Mouse (Mus musculus): ENCODE measurements around the gene Tmem144. TPM values are rescaled to one million over a fixed set of nuclear protein-coding genes. Genes with fewer than 3 reads are reported as not detected.
A peak's percentile ranks its signal among the peaks of the same experiment; 100 is the strongest.

Gene Tmem144
- polyA plus RNA-seq, 1 experiment from 2014 or later: 2.9 TPM

DNA sequence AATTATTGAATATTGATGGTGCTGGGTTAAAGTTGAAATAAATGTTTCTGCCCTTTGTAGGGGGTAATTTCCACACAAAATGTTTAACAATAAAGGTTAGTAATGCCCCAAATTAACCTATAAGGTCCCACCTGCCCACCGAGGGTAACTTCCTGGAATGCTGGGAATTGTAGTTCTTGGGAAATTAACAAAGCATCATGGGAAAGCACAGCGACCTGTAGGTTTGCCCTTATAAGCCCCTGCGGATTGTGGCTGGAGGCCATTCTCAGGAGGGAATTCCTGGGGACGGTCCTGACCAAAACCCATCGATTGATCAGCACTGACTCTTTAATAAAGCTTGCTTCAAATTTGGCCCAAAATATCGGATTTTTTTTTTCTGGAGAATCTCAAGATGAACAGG, 1.9 kb downstream of the Tmem144 start:
- no peak for ATAC-seq (ENCODE audit: insufficient read depth, low FRiP score, low TSS enrichment)
- 37% methylated on average over 6 of the region's 6 CpGs for WGBS
- Histone ChIP-seq H3K9ac (ENCODE audit: low read length) (no peak overlapping the region), H3K4me1 (ENCODE audit: control insufficient read depth, insufficient read depth, low read length) (no peaks in the 10 kb centered on the region), H3K27me3 (ENCODE audit: control insufficient read depth, insufficient read depth, low read length) (no peaks in the 10 kb centered on the region), H3K27ac (ENCODE audit: low read depth, low read length) (no peak overlapping the region), H3K4me2 (ENCODE audit: low read depth) (no peak overlapping the region), H3K4me3 (ENCODE audit: low read depth, low read length) (no peak overlapping the region), H3K36me3 (ENCODE audit: control insufficient read depth, insufficient read depth, low read length) (no peaks in the 10 kb centered on the region), H3K9me3 (ENCODE audit: control insufficient read depth, low read length) (no peaks in the 10 kb centered on the region)
- DNase-seq (ENCODE audit: low spot score): no peak

DNA sequence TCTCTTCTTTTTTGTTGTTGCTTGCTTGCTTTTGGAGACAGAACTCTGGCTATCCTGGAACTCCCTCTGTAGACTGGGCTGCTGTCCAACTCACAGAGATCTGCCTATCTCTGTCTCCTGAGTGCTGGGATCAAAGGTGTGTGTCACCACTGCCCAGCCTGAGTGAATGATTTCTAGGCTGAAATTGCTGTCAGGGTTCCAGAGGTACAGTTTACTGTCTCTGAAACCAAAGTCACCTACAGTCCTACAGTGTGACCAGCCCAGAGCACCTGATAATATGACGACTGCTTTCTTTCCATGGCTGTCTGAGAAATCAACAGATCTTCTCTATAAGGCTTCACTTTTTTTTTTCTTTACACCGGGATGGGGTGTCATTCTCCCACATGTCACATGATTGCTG, 3.0 kb downstream of the Tmem144 start:
- no peaks in the 10 kb centered on the region for H3K4me1 ChIP-seq (ENCODE audit: control insufficient read depth, insufficient read depth, low read length)
- no peak overlapping the region for H3K4me3 ChIP-seq (ENCODE audit: low read depth, low read length)
- no peaks in the 10 kb centered on the region for H3K27me3 ChIP-seq (ENCODE audit: control insufficient read depth, insufficient read depth, low read length)
- DNase-seq (ENCODE audit: low spot score) (no peak), ATAC-seq (ENCODE audit: insufficient read depth, low FRiP score, low TSS enrichment) (no peak)
- no peak overlapping the region for H3K4me2 ChIP-seq (ENCODE audit: low read depth)
- H3K9me3 ChIP-seq (ENCODE audit: control insufficient read depth, low read length): no peaks in the 10 kb centered on the region
- H3K27ac ChIP-seq (ENCODE audit: low read depth, low read length): no peak overlapping the region
- no peak overlapping the region for H3K9ac ChIP-seq (ENCODE audit: low read length)
- H3K36me3 ChIP-seq (ENCODE audit: control insufficient read depth, insufficient read depth, low read length): no peaks in the 10 kb centered on the region
- 86% methylated on average over 2 of the region's 2 CpGs for WGBS

DNA sequence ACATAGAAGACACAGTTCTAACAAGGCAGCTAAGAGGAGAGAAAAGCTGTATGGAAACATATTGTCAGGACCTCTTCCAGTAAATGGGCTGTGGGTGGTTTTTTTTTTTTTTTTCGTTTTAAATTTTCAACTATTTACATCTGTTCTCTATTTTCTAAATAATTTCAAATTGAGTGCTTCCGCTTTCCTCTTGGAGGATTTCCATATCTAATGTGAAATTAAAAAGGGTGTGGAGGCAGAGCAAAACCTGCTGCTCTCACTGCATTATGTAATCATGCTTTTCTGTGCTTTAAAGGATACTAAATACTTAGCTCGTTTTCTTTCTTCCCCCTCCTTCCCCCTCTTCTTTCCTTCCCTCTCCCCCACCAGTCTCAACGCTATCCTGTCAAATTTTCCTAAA, 3.7 kb downstream of the Tmem144 start:
- 61% methylated on average over 4 of the region's 4 CpGs for WGBS
- Histone ChIP-seq H3K9ac (ENCODE audit: low read length) (no peak overlapping the region), H3K36me3 (ENCODE audit: control insufficient read depth, insufficient read depth, low read length) (no peaks in the 10 kb centered on the region), H3K4me1 (ENCODE audit: control insufficient read depth, insufficient read depth, low read length) (no peaks in the 10 kb centered on the region), H3K4me2 (ENCODE audit: low read depth) (no peak overlapping the region), H3K9me3 (ENCODE audit: control insufficient read depth, low read length) (no peaks in the 10 kb centered on the region), H3K27ac (ENCODE audit: low read depth, low read length) (no peak overlapping the region), H3K4me3 (ENCODE audit: low read depth, low read length) (no peak overlapping the region), H3K27me3 (ENCODE audit: control insufficient read depth, insufficient read depth, low read length) (no peaks in the 10 kb centered on the region)
- ATAC-seq (ENCODE audit: insufficient read depth, low FRiP score, low TSS enrichment) (no peak), DNase-seq (ENCODE audit: low spot score) (no peak)

DNA sequence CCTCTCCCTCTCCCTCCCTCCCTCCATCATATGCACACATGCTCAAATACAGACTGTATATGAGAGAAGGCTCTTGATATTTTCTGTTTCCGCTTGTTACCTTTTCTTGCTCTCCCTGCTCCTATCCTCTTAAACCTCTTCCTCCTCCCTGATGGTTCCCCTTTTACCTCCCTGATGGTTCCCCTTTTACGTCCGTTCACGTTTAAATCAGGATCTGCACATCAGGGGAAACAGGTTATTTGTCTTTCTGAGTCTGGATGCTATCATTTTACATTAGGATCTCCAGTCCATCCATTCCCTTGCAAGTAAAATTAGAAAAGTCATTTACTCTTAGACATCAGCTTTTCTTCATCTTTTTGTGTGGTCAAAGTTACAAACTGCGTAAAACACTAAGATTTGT, 5.9 kb downstream of the Tmem144 start:
- no peak for ATAC-seq (ENCODE audit: insufficient read depth, low FRiP score, low TSS enrichment)
- Histone ChIP-seq H3K9ac (ENCODE audit: low read length) (no peak overlapping the region), H3K27ac (ENCODE audit: low read depth, low read length) (no peak overlapping the region), H3K4me2 (ENCODE audit: low read depth) (no peak overlapping the region), H3K36me3 (ENCODE audit: control insufficient read depth, insufficient read depth, low read length) (no peaks in the 10 kb centered on the region), H3K9me3 (ENCODE audit: control insufficient read depth, low read length) (no peaks in the 10 kb centered on the region), H3K4me3 (ENCODE audit: low read depth, low read length) (no peak overlapping the region), H3K4me1 (ENCODE audit: control insufficient read depth, insufficient read depth, low read length) (no peaks in the 10 kb centered on the region), H3K27me3 (ENCODE audit: control insufficient read depth, insufficient read depth, low read length) (no peaks in the 10 kb centered on the region)
- DNase-seq (ENCODE audit: low spot score): no peak
- WGBS: 82% methylated on average over 5 of the region's 5 CpGs

DNA sequence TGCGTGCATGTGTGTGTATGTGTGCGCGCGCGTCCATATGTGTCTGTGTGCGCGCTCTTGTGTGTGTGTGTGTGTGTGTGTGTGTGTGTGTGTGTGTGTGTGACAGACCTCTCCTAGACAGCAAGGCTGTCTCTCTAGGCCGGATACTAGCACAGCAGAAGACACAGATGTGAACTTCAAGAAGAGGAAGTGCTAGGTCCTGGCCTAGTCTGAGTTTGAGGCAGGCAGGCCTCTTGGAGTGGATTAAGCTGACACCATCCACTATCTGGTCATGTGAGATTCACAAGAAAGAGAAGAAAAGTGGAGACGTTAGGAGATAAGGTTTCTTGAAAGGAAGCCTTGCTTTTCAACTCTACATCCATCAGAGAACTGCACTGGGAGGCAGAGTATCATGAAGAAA, 8.6 kb downstream of the Tmem144 start:
- Histone ChIP-seq H3K9ac (ENCODE audit: low read length) (no peak overlapping the region), H3K4me1 (ENCODE audit: control insufficient read depth, insufficient read depth, low read length) (no peaks in the 10 kb centered on the region), H3K27me3 (ENCODE audit: control insufficient read depth, insufficient read depth, low read length) (no peaks in the 10 kb centered on the region), H3K36me3 (ENCODE audit: control insufficient read depth, insufficient read depth, low read length) (no peaks in the 10 kb centered on the region), H3K27ac (ENCODE audit: low read depth, low read length) (no peak overlapping the region), H3K4me3 (ENCODE audit: low read depth, low read length) (no peak overlapping the region), H3K9me3 (ENCODE audit: control insufficient read depth, low read length) (no peaks in the 10 kb centered on the region), H3K4me2 (ENCODE audit: low read depth) (no peak overlapping the region)
- WGBS: 92% methylated on average over 9 of the region's 9 CpGs
- ATAC-seq (ENCODE audit: insufficient read depth, low FRiP score, low TSS enrichment): no peak
- DNase-seq (ENCODE audit: low spot score): no peak

DNA sequence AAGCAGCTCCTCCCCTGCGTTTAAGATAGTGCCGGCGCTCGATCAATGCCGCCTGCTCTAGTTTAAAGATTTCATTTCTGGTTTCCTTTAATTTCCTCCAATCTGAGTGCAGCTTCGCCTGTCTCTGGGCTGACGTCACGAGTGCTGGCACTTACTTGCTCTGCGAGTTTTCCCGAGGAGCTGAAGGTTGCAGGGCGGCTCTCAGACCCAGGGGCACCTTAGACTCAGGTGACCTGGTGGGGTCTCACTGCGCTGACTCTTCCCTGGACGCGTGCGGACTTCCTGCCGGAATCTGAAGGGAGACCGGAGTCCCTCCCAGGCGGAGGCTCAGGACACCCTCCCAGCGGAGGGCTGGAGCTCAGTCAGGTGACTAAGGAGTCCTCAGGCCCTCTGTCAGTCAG, 10.0 kb downstream of the Tmem144 start:
- H3K36me3 ChIP-seq (ENCODE audit: control insufficient read depth, insufficient read depth, low read length): no peaks in the 10 kb centered on the region
- H3K27ac ChIP-seq (ENCODE audit: low read depth, low read length): no peak overlapping the region

DNA sequence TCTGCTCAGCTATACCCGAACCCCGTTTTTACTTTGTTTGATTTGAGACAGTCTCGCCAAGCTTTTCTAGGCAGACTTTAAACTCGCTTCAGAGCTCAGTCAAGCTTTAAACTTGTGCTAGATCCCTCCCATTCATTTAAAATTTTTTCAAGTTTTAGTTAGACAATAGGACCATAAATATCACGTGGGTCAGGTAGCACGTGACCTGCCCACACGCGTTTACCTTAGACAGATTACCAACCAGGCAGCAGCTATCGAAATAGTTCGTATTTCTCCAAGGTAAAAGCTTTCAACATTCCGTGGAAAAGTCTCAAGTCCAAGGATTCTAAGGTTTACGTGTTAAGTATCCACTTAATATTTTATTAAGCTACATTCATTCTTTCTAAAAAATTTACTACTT, 10.4 kb downstream of the Tmem144 start:
- Histone ChIP-seq H3K27me3 (ENCODE audit: control insufficient read depth, insufficient read depth, low read length) (no peaks in the 10 kb centered on the region), H3K9ac (ENCODE audit: low read length) (peak overlapping the region; percentile 46), H3K4me3 (ENCODE audit: low read depth, low read length) (peak overlapping the region; percentile 36), H3K9me3 (ENCODE audit: control insufficient read depth, low read length) (no peaks in the 10 kb centered on the region), H3K27ac (ENCODE audit: low read depth, low read length) (no peak overlapping the region), H3K36me3 (ENCODE audit: control insufficient read depth, insufficient read depth, low read length) (no peaks in the 10 kb centered on the region), H3K4me1 (ENCODE audit: control insufficient read depth, insufficient read depth, low read length) (no peaks in the 10 kb centered on the region), H3K4me2 (ENCODE audit: low read depth) (peak overlapping the region; percentile 61)
- peak; percentile 68 for DNase-seq (ENCODE audit: low spot score)
- ATAC-seq (ENCODE audit: insufficient read depth, low FRiP score, low TSS enrichment): peak; percentile 69
- 10% methylated on average over 12 of the region's 12 CpGs for WGBS

More for the DNA sequence above, 10.0 kb downstream of the Tmem144 start:
- Histone ChIP-seq H3K4me3 (ENCODE audit: low read depth, low read length) (peak overlapping the region; percentile 36), H3K9me3 (ENCODE audit: control insufficient read depth, low read length) (no peaks in the 10 kb centered on the region), H3K4me2 (ENCODE audit: low read depth) (peak overlapping the region; percentile 61), H3K9ac (ENCODE audit: low read length) (peak overlapping the region; percentile 46), H3K4me1 (ENCODE audit: control insufficient read depth, insufficient read depth, low read length) (no peaks in the 10 kb centered on the region), H3K27me3 (ENCODE audit: control insufficient read depth, insufficient read depth, low read length) (no peaks in the 10 kb centered on the region)
- 1% methylated on average over 19 of the region's 19 CpGs for WGBS
- ATAC-seq (ENCODE audit: insufficient read depth, low FRiP score, low TSS enrichment): peak; percentile 83
- peak; percentile 77 for DNase-seq (ENCODE audit: low spot score)

DNA sequence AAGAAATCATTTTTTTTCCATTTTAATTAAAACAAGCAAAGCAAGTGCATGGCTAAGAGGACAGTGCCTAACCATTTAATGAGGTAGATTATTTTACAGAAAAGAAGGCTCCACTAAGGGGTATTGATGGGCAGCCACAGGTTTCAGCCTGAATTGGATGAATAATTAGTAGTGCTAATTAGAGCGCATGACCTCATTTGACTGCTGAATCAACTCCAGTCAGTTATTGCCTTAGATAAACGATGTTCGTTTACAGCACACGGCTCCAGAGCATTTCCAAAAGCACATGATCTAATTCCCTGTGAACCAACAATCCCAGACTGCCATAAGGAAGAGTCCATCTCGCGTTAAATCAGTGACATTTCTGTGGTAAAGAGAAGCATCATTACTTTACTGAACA, 11.1 kb downstream of the Tmem144 start:
- peak overlapping the region; percentile 61; the same call in 1 of the 2 replicates for H3K4me2 ChIP-seq (ENCODE audit: low read depth)
- no peaks in the 10 kb centered on the region for H3K9me3 ChIP-seq (ENCODE audit: control insufficient read depth, low read length)
- H3K27ac ChIP-seq (ENCODE audit: low read depth, low read length): no peak overlapping the region
- H3K27me3 ChIP-seq (ENCODE audit: control insufficient read depth, insufficient read depth, low read length): no peaks in the 10 kb centered on the region
- no peak for DNase-seq (ENCODE audit: low spot score)
- no peak for ATAC-seq (ENCODE audit: insufficient read depth, low FRiP score, low TSS enrichment)
- no peak overlapping the region for H3K9ac ChIP-seq (ENCODE audit: low read length)
- H3K4me3 ChIP-seq (ENCODE audit: low read depth, low read length): no peak overlapping the region
- no peaks in the 10 kb centered on the region for H3K4me1 ChIP-seq (ENCODE audit: control insufficient read depth, insufficient read depth, low read length)
- 86% methylated on average over 6 of the region's 6 CpGs for WGBS
- no peaks in the 10 kb centered on the region for H3K36me3 ChIP-seq (ENCODE audit: control insufficient read depth, insufficient read depth, low read length)

DNA sequence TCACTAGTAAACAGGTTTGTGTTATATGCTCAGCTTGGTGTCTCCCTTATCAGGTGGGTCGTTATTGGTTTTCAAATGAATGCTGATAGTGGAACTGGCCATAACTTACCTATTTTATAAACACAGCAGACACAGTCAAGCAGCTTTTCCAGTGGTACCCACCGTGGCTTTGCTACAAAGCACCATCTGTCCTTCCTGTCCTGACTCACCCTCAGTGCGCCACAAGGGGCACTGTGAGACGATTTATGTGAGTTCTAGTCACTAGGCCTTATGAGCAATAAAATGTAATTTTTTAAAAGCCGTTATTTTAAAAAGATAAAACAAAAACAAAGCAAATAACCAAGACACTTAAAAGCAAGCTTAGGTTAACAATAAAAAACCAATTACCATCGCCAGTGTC, 13.8 kb downstream of the Tmem144 start:
- H3K27ac ChIP-seq (ENCODE audit: low read depth, low read length): no peak overlapping the region
- ATAC-seq (ENCODE audit: insufficient read depth, low FRiP score, low TSS enrichment) (no peak), DNase-seq (ENCODE audit: low spot score) (no peak)
- H3K9me3 ChIP-seq (ENCODE audit: control insufficient read depth, low read length): no peaks in the 10 kb centered on the region
- H3K4me3 ChIP-seq (ENCODE audit: low read depth, low read length): no peak overlapping the region
- no peaks in the 10 kb centered on the region for H3K4me1 ChIP-seq (ENCODE audit: control insufficient read depth, insufficient read depth, low read length)
- WGBS: 58% methylated on average over 6 of the region's 6 CpGs
- H3K36me3 ChIP-seq (ENCODE audit: control insufficient read depth, insufficient read depth, low read length): no peaks in the 10 kb centered on the region
- H3K9ac ChIP-seq (ENCODE audit: low read length): no peak overlapping the region
- no peaks in the 10 kb centered on the region for H3K27me3 ChIP-seq (ENCODE audit: control insufficient read depth, insufficient read depth, low read length)
- no peak overlapping the region for H3K4me2 ChIP-seq (ENCODE audit: low read depth)

Measured in neural tube, embryonic 11.5 days (tissue).